Mouse (Mus musculus) neural tube, embryonic 13.5 days (tissue): ENCODE measurements around the gene Snd1. TPM values are rescaled to one million over a fixed set of nuclear protein-coding genes. Genes with fewer than 3 reads are reported as not detected.

Source experiments
- ATAC-seq: fragments of 200-750 bp; cut with Nextera tagmentation; 2 replicates; pipeline ENCODE4 v1.8.0; 2017; ENCODE audit warnings: low read depth, mild to moderate bottlenecking, moderate TSS enrichment, moderate library complexity
- H3K27ac ChIP-seq: fragments of 300-500 bp; sonication (generic); replicated peaks from 2 replicates; pipeline ENCODE4 v1.5.1; 2015; ENCODE audit warnings: moderate library complexity, mild to moderate bottlenecking, inconsistent platforms
- H3K27me3 ChIP-seq: fragments of 300-500 bp; sonication (generic); 2 replicates; pipeline ENCODE4 v1.6.1; 2015; ENCODE audit warnings: mild to moderate bottlenecking, inconsistent platforms
- H3K36me3 ChIP-seq: fragments of 300-500 bp; sonication (generic); 2 replicates; pipeline ENCODE4 v1.6.1; 2015; ENCODE audit warnings: mild to moderate bottlenecking, inconsistent platforms
- H3K4me1 ChIP-seq: fragments of 300-500 bp; sonication (generic); replicated peaks from 2 replicates; pipeline ENCODE4 v1.6.1; 2015; ENCODE audit warnings: inconsistent platforms
- H3K4me2 ChIP-seq: fragments of 300-500 bp; sonication (generic); 2 replicates; pipeline ENCODE4 v1.6.1; 2015; ENCODE audit warnings: inconsistent platforms, mild to moderate bottlenecking, moderate library complexity
- H3K4me3 ChIP-seq: fragments of 300-500 bp; sonication (generic); 2 replicates; pipeline ENCODE4 v1.5.1; 2015; ENCODE audit warnings: mild to moderate bottlenecking, inconsistent platforms
- H3K9ac ChIP-seq: fragments of 300-500 bp; sonication (generic); 2 replicates; pipeline ENCODE4 v1.6.1; 2015; ENCODE audit warnings: moderate library complexity, mild to moderate bottlenecking, inconsistent platforms
- H3K9me3 ChIP-seq: fragments of 300-500 bp; sonication (generic); 2 replicates; pipeline ENCODE4 v1.6.1; 2016; ENCODE audit warnings: inconsistent platforms
- WGBS: fragments of 180-500 bp; shearing (Covaris S2); methylation state at CpG from one replicate; pipeline ENCODE4 v1.1.7; 2015; 5-methylcytosine and 5-hydroxymethylcytosine counted together
- polyA plus RNA-seq: library from polyadenylated mRNA; unstranded; fragments of >200 nt; fragmentation: Nextera tagmentation; extraction: Ambion mirVana; gene quantifications from 2 replicates; pipeline ENCODE4 v1.2.1, GENCODE M21; 2015

Gene Snd1
- polyA plus RNA-seq, 1 experiment from 2014 or later = 77.5 TPM

- Histone ChIP-seq H3K4me3 (no peak overlapping the region), H3K4me1 (peaks cover 28% of the 10 kb centered on the region), H3K4me2 (no peak overlapping the region), H3K36me3 (peaks cover 12% of the 10 kb centered on the region), H3K27ac (no peak overlapping the region), H3K9me3 (no peaks in the 10 kb centered on the region), H3K9ac (no peak overlapping the region), H3K27me3 (no peaks in the 10 kb centered on the region)
- ATAC-seq = no peak
- WGBS = 77% methylated on average over 1 of the region's 1 CpGs
Observed at GRCm38 (mm10) chr6:28488204-28488851, 13.4 kb downstream of the Snd1 start.

GRCm38 (mm10) chr6:28490612-28491011 is 15.7 kb downstream of the Snd1 start:
- WGBS = 90% methylated on average over 5 of the region's 5 CpGs
- H3K9me3 ChIP-seq = no peaks in the 10 kb centered on the region
- no peak overlapping the region for H3K27ac ChIP-seq
- H3K9ac ChIP-seq = no peak overlapping the region
- H3K4me3 ChIP-seq = no peak overlapping the region
- no peak overlapping the region for H3K4me2 ChIP-seq
- H3K27me3 ChIP-seq = no peaks in the 10 kb centered on the region
- ATAC-seq = no peak
- peaks cover 19% of the 10 kb centered on the region for H3K36me3 ChIP-seq
- H3K4me1 ChIP-seq = peaks cover 17% of the 10 kb centered on the region

GRCm38 (mm10) chr6:28491198-28491597 is 16.3 kb downstream of the Snd1 start:
- Histone ChIP-seq H3K9me3 (no peaks in the 10 kb centered on the region), H3K9ac (no peak overlapping the region), H3K27ac (no peak overlapping the region), H3K4me3 (no peak overlapping the region), H3K4me2 (no peak overlapping the region), H3K27me3 (no peaks in the 10 kb centered on the region), H3K4me1 (peaks cover 16% of the 10 kb centered on the region), H3K36me3 (peaks cover 19% of the 10 kb centered on the region)
- ATAC-seq = peak; percentile 43; the same call in 1 of the 2 replicates

GRCm38 (mm10) chr6:28497837-28498236 is 22.9 kb downstream of the Snd1 start:
- ATAC-seq = no peak
- Histone ChIP-seq H3K4me2 (no peak overlapping the region), H3K9me3 (no peaks in the 10 kb centered on the region), H3K27me3 (no peaks in the 10 kb centered on the region), H3K4me1 (no peaks in the 10 kb centered on the region), H3K36me3 (peaks cover 10% of the 10 kb centered on the region), H3K9ac (no peak overlapping the region), H3K27ac (no peak overlapping the region), H3K4me3 (no peak overlapping the region)
- WGBS = 83% methylated on average over 5 of the region's 5 CpGs

GRCm38 (mm10) chr6:28502576-28502975 is 27.6 kb downstream of the Snd1 start:
- no peak for ATAC-seq
- Histone ChIP-seq H3K9me3 (no peaks in the 10 kb centered on the region), H3K4me1 (peaks cover under 1% of the 10 kb centered on the region; the same call in 1 of the 2 replicates), H3K27ac (no peak overlapping the region), H3K9ac (no peak overlapping the region), H3K27me3 (no peaks in the 10 kb centered on the region), H3K4me3 (no peak overlapping the region), H3K4me2 (no peak overlapping the region), H3K36me3 (no peaks in the 10 kb centered on the region)
- 88% methylated on average over 7 of the region's 7 CpGs for WGBS

- Histone ChIP-seq H3K4me3 (no peak overlapping the region), H3K4me1 (peaks cover 4% of the 10 kb centered on the region; the same call in 1 of the 2 replicates), H3K27ac (no peak overlapping the region), H3K36me3 (no peaks in the 10 kb centered on the region), H3K9me3 (no peaks in the 10 kb centered on the region), H3K27me3 (no peaks in the 10 kb centered on the region), H3K4me2 (no peak overlapping the region), H3K9ac (no peak overlapping the region)
- 97% methylated on average over 4 of the region's 4 CpGs for WGBS
- no peak for ATAC-seq
Observed at GRCm38 (mm10) chr6:28503148-28503547, 28.2 kb downstream of the Snd1 start.

GRCm38 (mm10) chr6:28504611-28505010 is 29.7 kb downstream of the Snd1 start:
- no peaks in the 10 kb centered on the region for H3K9me3 ChIP-seq
- H3K27ac ChIP-seq = no peak overlapping the region
- H3K36me3 ChIP-seq = no peaks in the 10 kb centered on the region
- no peak for ATAC-seq
- peaks cover 4% of the 10 kb centered on the region; the same call in 1 of the 2 replicates for H3K4me1 ChIP-seq
- no peak overlapping the region for H3K9ac ChIP-seq
- H3K4me3 ChIP-seq = no peak overlapping the region
- H3K27me3 ChIP-seq = no peaks in the 10 kb centered on the region
- WGBS = 90% methylated on average over 7 of the region's 7 CpGs
- no peak overlapping the region for H3K4me2 ChIP-seq

- Histone ChIP-seq H3K36me3 (peaks cover 2% of the 10 kb centered on the region; the same call in 1 of the 2 replicates), H3K27ac (no peak overlapping the region), H3K9me3 (no peaks in the 10 kb centered on the region), H3K27me3 (no peaks in the 10 kb centered on the region), H3K4me2 (no peak overlapping the region), H3K4me1 (peaks cover 4% of the 10 kb centered on the region; the same call in 1 of the 2 replicates), H3K9ac (no peak overlapping the region), H3K4me3 (no peak overlapping the region)
- ATAC-seq = no peak
- WGBS = 57% methylated on average over 4 of the region's 4 CpGs
Observed at GRCm38 (mm10) chr6:28507759-28508158, 32.8 kb downstream of the Snd1 start.

- peaks cover 18% of the 10 kb centered on the region for H3K36me3 ChIP-seq
- no peak for ATAC-seq
- H3K9me3 ChIP-seq = no peaks in the 10 kb centered on the region
- H3K27me3 ChIP-seq = no peaks in the 10 kb centered on the region
- H3K4me2 ChIP-seq = no peak overlapping the region
- no peak overlapping the region for H3K9ac ChIP-seq
- no peak overlapping the region for H3K27ac ChIP-seq
- no peaks in the 10 kb centered on the region for H3K4me1 ChIP-seq
- 95% methylated on average over 3 of the region's 3 CpGs for whole genome bisulfite sequencing
- H3K4me3 ChIP-seq = no peak overlapping the region
Observed at GRCm38 (mm10) chr6:28514195-28514594, 39.3 kb downstream of the Snd1 start.

- no peak for ATAC-seq
- H3K4me1 ChIP-seq = no peaks in the 10 kb centered on the region
- no peak overlapping the region for H3K27ac ChIP-seq
- no peak overlapping the region for H3K9ac ChIP-seq
- peaks cover 18% of the 10 kb centered on the region for H3K36me3 ChIP-seq
- H3K4me2 ChIP-seq = no peak overlapping the region
- H3K9me3 ChIP-seq = no peaks in the 10 kb centered on the region
- WGBS = 96% methylated on average over 4 of the region's 4 CpGs
- H3K4me3 ChIP-seq = no peak overlapping the region
- H3K27me3 ChIP-seq = no peaks in the 10 kb centered on the region
Observed at GRCm38 (mm10) chr6:28514830-28515350, 40.0 kb downstream of the Snd1 start.

GRCm38 (mm10) chr6:28516618-28517017 is 41.7 kb downstream of the Snd1 start:
- Histone ChIP-seq H3K4me2 (no peak overlapping the region), H3K4me3 (no peak overlapping the region), H3K27me3 (no peaks in the 10 kb centered on the region), H3K9me3 (no peaks in the 10 kb centered on the region), H3K27ac (no peak overlapping the region), H3K4me1 (no peaks in the 10 kb centered on the region), H3K36me3 (peaks cover 23% of the 10 kb centered on the region), H3K9ac (no peak overlapping the region)
- no peak for ATAC-seq
- WGBS = 78% methylated on average over 2 of the region's 2 CpGs

GRCm38 (mm10) chr6:28517050-28517449 is 42.1 kb downstream of the Snd1 start:
- no peaks in the 10 kb centered on the region for H3K27me3 ChIP-seq
- ATAC-seq = no peak
- no peak overlapping the region for H3K4me2 ChIP-seq
- H3K27ac ChIP-seq = no peak overlapping the region
- H3K9ac ChIP-seq = no peak overlapping the region
- H3K9me3 ChIP-seq = no peaks in the 10 kb centered on the region
- 94% methylated on average over 1 of the region's 1 CpGs for WGBS
- H3K4me3 ChIP-seq = no peak overlapping the region
- no peaks in the 10 kb centered on the region for H3K4me1 ChIP-seq
- H3K36me3 ChIP-seq = peaks cover 25% of the 10 kb centered on the region

GRCm38 (mm10) chr6:28519426-28519825 is 44.5 kb downstream of the Snd1 start:
- ATAC-seq = no peak
- no peak overlapping the region for H3K4me3 ChIP-seq
- WGBS = 87% methylated on average over 8 of the region's 8 CpGs

More at GRCm38 (mm10) chr6:28519426-28519825, 44.5 kb downstream of the Snd1 start:
- Histone ChIP-seq H3K9me3 (no peaks in the 10 kb centered on the region), H3K27me3 (no peaks in the 10 kb centered on the region), H3K27ac (no peak overlapping the region), H3K36me3 (peaks cover 28% of the 10 kb centered on the region), H3K4me2 (no peak overlapping the region), H3K4me1 (no peaks in the 10 kb centered on the region), H3K9ac (no peak overlapping the region)
